Mouse (Mus musculus): ENCODE measurements around the gene Selenom.

DNA sequence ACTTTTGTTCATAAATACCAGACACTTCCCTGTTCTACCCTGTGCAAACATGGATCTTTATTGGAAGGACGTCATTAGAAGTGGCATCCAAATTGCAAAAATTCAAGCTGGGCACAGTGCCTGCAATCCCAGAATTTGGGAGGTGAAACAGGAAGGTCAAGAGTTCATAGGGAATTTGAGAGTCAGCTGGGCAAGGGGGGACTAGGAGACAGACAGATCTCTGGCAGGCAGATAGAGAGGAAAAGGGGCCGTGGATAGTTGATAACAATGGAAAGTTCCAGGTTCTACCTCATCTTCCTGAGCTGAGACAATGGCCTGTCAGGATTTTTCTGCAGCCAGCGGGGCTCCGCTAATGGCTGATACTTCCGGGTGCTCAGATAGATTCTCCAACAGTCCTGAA, 35.3 kb downstream of the Selenom start:
- TF ChIP-seq GATA1 (IDR thresholded peaks at IDR 0.05; ENCODE audit: borderline replicate concordance, low read length) (no peak), CTCF (IDR thresholded peaks at IDR 0.05; ENCODE audit: low read depth, low read length) (no peak), TAL1 (conservative IDR thresholded peaks at IDR 0.05; ENCODE audit: low read depth, low read length) (no peak), GATA2 (IDR thresholded peaks at IDR 0.05; ENCODE audit: borderline replicate concordance, low read depth, low read length) (no peak), POLR2AphosphoS5 (IDR thresholded peaks at IDR 0.05; ENCODE audit: insufficient replicate concordance, low read depth, low read length) (no peak)
